Mouse (Mus musculus): ENCODE results near the gene Wapl. TPM values are rescaled to one million over a fixed set of nuclear protein-coding genes. Genes with fewer than 3 reads are reported as not detected.

Gene Wapl
- 28.5 and 28.8 TPM in 2 replicates for polyA plus RNA-seq (2015; fragmentation: Nextera tagmentation; extraction: Ambion mirVana)

- peak within 1 kb of the TSS; percentile 94 for H3K27ac ChIP-seq
- H3K9me3 ChIP-seq, result no peaks in the 10 kb centered on the region
- no peaks in the 10 kb centered on the region for H3K27me3 ChIP-seq (replicated peaks)
- no peaks in the 10 kb centered on the region for H3K36me3 ChIP-seq
- peak within 1 kb of the TSS; percentile 95 for H3K9ac ChIP-seq
- no peaks in the 10 kb centered on the region for H3K4me1 ChIP-seq
- H3K4me3 ChIP-seq (replicated peaks), result peak within 1 kb of the TSS; percentile 100
- peak within 1 kb of the TSS; percentile 62 for H3K4me2 ChIP-seq
- WGBS, result under 1% methylated on average over 90 of the region's 90 CpGs
- ATAC-seq (ENCODE audit: insufficient read depth, low FRiP score, low read depth), result peak; percentile 98
Measured at GRCm38 (mm10) chr14:34673395-34674228, at the start of gene Wapl. Gene Wapl (plus strand): TSS chr14:34673928.

GRCm38 (mm10) chr14:34626824-34627223 lies 46.9 kb upstream of the Wapl start:
- 71% methylated on average over 7 of the region's 7 CpGs for WGBS
- no peak overlapping the region for H3K4me3 ChIP-seq (replicated peaks)
- H3K27me3 ChIP-seq (replicated peaks), result no peaks in the 10 kb centered on the region
- H3K4me2 ChIP-seq, result no peak overlapping the region
- ATAC-seq (ENCODE audit: insufficient read depth, low FRiP score, low read depth), result peak; percentile 75; the same call in 1 of the 2 replicates
- H3K27ac ChIP-seq, result no peak overlapping the region
- H3K4me1 ChIP-seq, result no peaks in the 10 kb centered on the region
- no peak overlapping the region for H3K9ac ChIP-seq
- H3K9me3 ChIP-seq, result no peaks in the 10 kb centered on the region
- H3K36me3 ChIP-seq, result no peaks in the 10 kb centered on the region

- Histone ChIP-seq H3K9ac (no peak overlapping the region), H3K4me2 (no peak overlapping the region)
- 60% methylated on average over 10 of the region's 10 CpGs for WGBS
Measured at GRCm38 (mm10) chr14:34632722-34633448, 40.8 kb upstream of the Wapl start.

GRCm38 (mm10) chr14:34635192-34635591 lies 38.5 kb upstream of the Wapl start:
- H3K9ac ChIP-seq, result no peak overlapping the region
- no peak overlapping the region for H3K4me3 ChIP-seq (replicated peaks)
- H3K27me3 ChIP-seq (replicated peaks), result no peaks in the 10 kb centered on the region
- no peaks in the 10 kb centered on the region for H3K36me3 ChIP-seq
- no peaks in the 10 kb centered on the region for H3K4me1 ChIP-seq
- H3K9me3 ChIP-seq, result no peaks in the 10 kb centered on the region
- no peak for ATAC-seq (ENCODE audit: insufficient read depth, low FRiP score, low read depth)
- H3K4me2 ChIP-seq, result no peak overlapping the region
- WGBS, result 29% methylated on average over 7 of the region's 7 CpGs
- H3K27ac ChIP-seq, result no peak overlapping the region

More at GRCm38 (mm10) chr14:34632722-34633448, 40.8 kb upstream of the Wapl start:
- Histone ChIP-seq H3K4me1 (no peaks in the 10 kb centered on the region), H3K27ac (no peak overlapping the region), H3K9me3 (no peaks in the 10 kb centered on the region), H3K27me3 (replicated peaks) (no peaks in the 10 kb centered on the region), H3K36me3 (no peaks in the 10 kb centered on the region), H3K4me3 (replicated peaks) (no peak overlapping the region)
- no peak; the same call in 1 of the 2 replicates for ATAC-seq (ENCODE audit: insufficient read depth, low FRiP score, low read depth)

GRCm38 (mm10) chr14:34635721-34636120 lies 38.0 kb upstream of the Wapl start:
- 77% methylated on average over 6 of the region's 6 CpGs for WGBS
- H3K9ac ChIP-seq, result no peak overlapping the region
- ATAC-seq (ENCODE audit: insufficient read depth, low FRiP score, low read depth), result no peak
- no peak overlapping the region for H3K4me2 ChIP-seq
- no peaks in the 10 kb centered on the region for H3K9me3 ChIP-seq
- H3K4me3 ChIP-seq (replicated peaks), result no peak overlapping the region
- no peaks in the 10 kb centered on the region for H3K27me3 ChIP-seq (replicated peaks)
- H3K27ac ChIP-seq, result no peak overlapping the region
- H3K36me3 ChIP-seq, result no peaks in the 10 kb centered on the region
- H3K4me1 ChIP-seq, result no peaks in the 10 kb centered on the region

- Histone ChIP-seq H3K4me3 (replicated peaks) (no peak overlapping the region), H3K9ac (no peak overlapping the region), H3K36me3 (no peaks in the 10 kb centered on the region), H3K9me3 (no peaks in the 10 kb centered on the region), H3K4me2 (no peak overlapping the region), H3K4me1 (no peaks in the 10 kb centered on the region), H3K27me3 (replicated peaks) (no peaks in the 10 kb centered on the region), H3K27ac (no peak overlapping the region)
- 74% methylated on average over 7 of the region's 7 CpGs for WGBS
- ATAC-seq (ENCODE audit: insufficient read depth, low FRiP score, low read depth), result no peak
Measured at GRCm38 (mm10) chr14:34644140-34644539, 29.6 kb upstream of the Wapl start.

- Histone ChIP-seq H3K4me3 (replicated peaks) (no peak overlapping the region), H3K9me3 (no peaks in the 10 kb centered on the region), H3K27me3 (replicated peaks) (no peaks in the 10 kb centered on the region), H3K4me2 (no peak overlapping the region), H3K4me1 (no peaks in the 10 kb centered on the region), H3K9ac (no peak overlapping the region), H3K27ac (no peak overlapping the region), H3K36me3 (no peaks in the 10 kb centered on the region)
- ATAC-seq (ENCODE audit: insufficient read depth, low FRiP score, low read depth), result no peak
- 69% methylated on average over 8 of the region's 8 CpGs for WGBS
Measured at GRCm38 (mm10) chr14:34647870-34648475, 25.8 kb upstream of the Wapl start.

- no peak for ATAC-seq (ENCODE audit: insufficient read depth, low FRiP score, low read depth)
- no peak overlapping the region for H3K4me3 ChIP-seq (replicated peaks)
- WGBS, result 93% methylated on average over 5 of the region's 5 CpGs
- no peak overlapping the region for H3K27ac ChIP-seq
- H3K4me1 ChIP-seq, result 0 out of 2 replicates have a peak, but pooled peaks cover 6% of the 10 kb centered on the region
- H3K9me3 ChIP-seq, result no peaks in the 10 kb centered on the region
- H3K9ac ChIP-seq, result no peak overlapping the region
- no peak overlapping the region for H3K4me2 ChIP-seq
- H3K27me3 ChIP-seq (replicated peaks), result peaks cover 5% of the 10 kb centered on the region; the same call in 1 of the 2 replicates
- no peaks in the 10 kb centered on the region for H3K36me3 ChIP-seq
Measured at GRCm38 (mm10) chr14:34657131-34657530, 16.6 kb upstream of the Wapl start.

GRCm38 (mm10) chr14:34660351-34660787 lies 13.4 kb upstream of the Wapl start:
- peaks cover 5% of the 10 kb centered on the region; the same call in 1 of the 2 replicates for H3K27me3 ChIP-seq (replicated peaks)
- peak overlapping the region; percentile 31; the same call in 1 of the 2 replicates for H3K27ac ChIP-seq
- peak overlapping the region; percentile 90; the same call in 1 of the 2 replicates for H3K4me2 ChIP-seq
- H3K4me1 ChIP-seq, result 0 out of 2 replicates have a peak, but pooled peaks cover 6% of the 10 kb centered on the region
- peak; percentile 67 for ATAC-seq (ENCODE audit: insufficient read depth, low FRiP score, low read depth)
- no peaks in the 10 kb centered on the region for H3K9me3 ChIP-seq
- no peak overlapping the region for H3K4me3 ChIP-seq (replicated peaks)
- H3K9ac ChIP-seq, result no peak overlapping the region
- WGBS, result 47% methylated on average over 7 of the region's 7 CpGs
- no peaks in the 10 kb centered on the region for H3K36me3 ChIP-seq

GRCm38 (mm10) chr14:34660788-34661591 lies 12.7 kb upstream of the Wapl start:
- ATAC-seq (ENCODE audit: insufficient read depth, low FRiP score, low read depth), result peak; percentile 50; the same call in 1 of the 2 replicates
- Histone ChIP-seq H3K9me3 (no peaks in the 10 kb centered on the region), H3K4me1 (0 out of 2 replicates have a peak, but pooled peaks cover 6% of the 10 kb centered on the region), H3K4me2 (peak overlapping the region; percentile 90), H3K9ac (no peak overlapping the region), H3K4me3 (replicated peaks) (peak overlapping the region; percentile 47), H3K27ac (peak overlapping the region; percentile 58), H3K36me3 (no peaks in the 10 kb centered on the region), H3K27me3 (replicated peaks) (peaks cover 5% of the 10 kb centered on the region; the same call in 1 of the 2 replicates)
- WGBS, result 22% methylated on average over 22 of the region's 22 CpGs

All from stomach, embryonic 15.5 days (tissue).